Mouse (Mus musculus) bone marrow macrophage, adult 2 months (primary cell): ENCODE measurements around the gene Lrrc40.

Experiments used
- CTCF ChIP-seq: IDR thresholded peaks from 2 replicates; pipeline ENCODE4 v1.5.1; 2012; ENCODE audit warnings: low read depth, mild to moderate bottlenecking, low read length, moderate library complexity
- POLR2A ChIP-seq: IDR thresholded peaks from 2 replicates; pipeline ENCODE4 v1.6.1; 2012; ENCODE audit warnings: mild to moderate bottlenecking, low read depth, low read length, borderline replicate concordance

DNA sequence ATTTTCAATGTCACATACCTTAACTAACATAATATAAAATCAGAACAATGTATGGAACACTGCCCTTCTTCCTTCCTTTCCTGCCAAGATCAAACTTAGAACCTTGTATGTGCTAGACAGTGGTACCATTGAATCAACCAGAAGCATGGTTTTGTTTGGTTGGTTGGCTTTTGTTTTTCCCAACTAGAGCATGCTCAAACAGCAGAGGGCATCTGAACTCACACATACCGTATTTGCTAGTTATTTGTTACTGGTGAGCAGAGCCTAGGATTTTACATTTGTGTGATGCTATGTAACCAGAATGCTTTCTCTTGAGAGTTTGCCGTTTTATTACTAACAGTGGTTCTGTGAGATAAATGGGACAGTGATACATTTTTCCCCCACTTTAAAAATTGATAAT is 13.0 kb downstream of the Lrrc40 start:
- TF ChIP-seq CTCF (no peak), POLR2A (no peak)
